Mouse (Mus musculus): ENCODE data around the gene 4833439L19Rik. TPM values are rescaled to one million over a fixed set of nuclear protein-coding genes. Genes with fewer than 3 reads are reported as not detected.
A peak's percentile ranks its signal among the peaks of the same experiment; 100 is the strongest.

The 4833439L19Rik gene
- total RNA-seq, 4 experiments from 2014 or later, result 130 to 147 (median 139) TPM

DNA sequence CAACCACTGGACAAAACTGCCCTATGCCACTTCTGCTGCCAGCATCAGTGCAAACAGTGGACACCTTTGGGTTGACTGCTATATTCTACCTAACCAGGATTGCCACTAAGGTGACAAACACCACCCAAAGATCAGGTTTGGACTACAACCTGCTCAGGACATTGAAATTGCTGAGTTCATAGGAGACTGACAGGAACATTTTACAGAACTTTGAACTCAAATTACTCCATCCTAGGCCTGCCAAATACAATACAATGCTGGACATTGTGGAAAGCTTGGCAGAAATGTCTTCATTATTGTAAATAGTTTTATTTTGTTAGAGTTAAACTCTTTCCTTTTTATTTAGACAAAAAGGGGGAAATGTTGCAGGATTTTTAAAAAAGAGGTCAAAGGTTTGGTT lies 44.1 kb downstream of the 4833439L19Rik start:
- no peak for DNase-seq (ENCODE audit: low spot score in 2 of 2)

DNA sequence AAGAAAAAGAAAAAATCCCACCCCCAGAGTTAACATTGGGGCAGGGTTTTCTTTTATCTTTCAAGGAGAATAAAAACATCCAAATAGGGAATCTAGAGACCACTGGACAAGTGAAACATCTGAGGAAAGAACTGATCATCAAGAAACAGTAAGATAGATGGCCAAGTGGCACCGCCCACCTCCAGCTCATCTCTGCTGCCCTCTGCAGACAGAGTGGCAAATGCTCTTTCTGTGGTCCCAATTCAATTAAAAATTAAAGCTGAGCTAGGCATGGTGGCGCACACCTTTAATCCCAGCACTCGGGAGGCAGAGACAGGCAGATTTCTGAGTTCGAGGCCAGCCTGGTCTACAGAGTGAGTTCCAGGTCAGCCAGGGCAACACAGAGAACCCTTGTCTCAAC lies 45.0 kb downstream of the 4833439L19Rik start:
- no peak for DNase-seq (ENCODE audit: low spot score in 2 of 2)

DNA sequence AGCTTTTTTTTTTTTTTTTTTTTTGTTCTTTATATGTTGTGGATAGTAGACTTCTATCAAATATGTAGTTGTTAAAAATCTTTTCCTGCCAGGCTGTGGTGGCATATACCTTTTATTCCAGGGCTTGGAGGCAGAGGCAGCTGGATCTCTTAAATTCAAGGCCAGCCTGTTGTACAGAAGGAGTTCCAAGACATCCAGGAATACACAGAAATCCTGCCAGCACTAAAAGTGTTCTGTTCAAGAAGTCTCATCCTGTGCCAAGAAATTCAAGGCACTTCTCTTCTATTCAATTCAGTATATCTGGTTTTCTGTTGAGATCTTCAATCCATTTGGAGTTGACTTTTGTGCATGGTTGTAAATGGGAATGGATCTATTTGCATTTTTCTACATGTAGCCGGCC lies 59.3 kb downstream of the 4833439L19Rik start:
- DNase-seq (ENCODE audit: low spot score in 2 of 2), result no peak

DNA sequence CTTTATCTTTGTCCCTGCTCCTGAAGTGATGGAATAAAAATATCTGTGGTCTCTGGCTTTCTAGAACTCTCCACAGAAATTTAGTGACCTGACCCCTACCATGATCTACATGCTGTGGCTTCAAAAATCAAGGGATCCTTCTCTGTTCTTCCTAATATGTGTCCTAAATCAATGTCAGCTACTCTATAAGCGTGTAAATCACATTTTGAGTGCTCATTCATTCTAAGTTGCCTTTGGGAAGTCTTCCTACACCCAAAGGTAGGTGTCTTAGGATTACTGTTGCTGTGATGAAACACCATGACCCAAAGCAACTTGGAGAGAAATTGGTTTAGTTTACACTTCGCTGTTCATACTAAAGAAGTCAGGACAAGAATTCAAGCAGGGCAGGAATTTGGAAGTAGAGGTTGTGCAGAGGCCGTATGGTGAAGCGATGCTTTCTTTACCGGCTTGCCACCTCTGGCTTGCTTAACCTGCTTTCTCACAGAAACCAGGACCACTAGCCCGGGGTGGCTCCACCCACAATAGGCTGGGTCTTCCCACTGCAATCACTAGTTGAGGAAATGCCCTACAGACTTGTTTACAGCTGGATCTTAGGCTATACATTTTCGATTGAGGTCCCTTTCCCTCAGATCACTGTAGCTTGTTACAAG lies 60.5 kb downstream of the 4833439L19Rik start:
- DNase-seq (ENCODE audit: low spot score in 2 of 2), result no peak

DNA sequence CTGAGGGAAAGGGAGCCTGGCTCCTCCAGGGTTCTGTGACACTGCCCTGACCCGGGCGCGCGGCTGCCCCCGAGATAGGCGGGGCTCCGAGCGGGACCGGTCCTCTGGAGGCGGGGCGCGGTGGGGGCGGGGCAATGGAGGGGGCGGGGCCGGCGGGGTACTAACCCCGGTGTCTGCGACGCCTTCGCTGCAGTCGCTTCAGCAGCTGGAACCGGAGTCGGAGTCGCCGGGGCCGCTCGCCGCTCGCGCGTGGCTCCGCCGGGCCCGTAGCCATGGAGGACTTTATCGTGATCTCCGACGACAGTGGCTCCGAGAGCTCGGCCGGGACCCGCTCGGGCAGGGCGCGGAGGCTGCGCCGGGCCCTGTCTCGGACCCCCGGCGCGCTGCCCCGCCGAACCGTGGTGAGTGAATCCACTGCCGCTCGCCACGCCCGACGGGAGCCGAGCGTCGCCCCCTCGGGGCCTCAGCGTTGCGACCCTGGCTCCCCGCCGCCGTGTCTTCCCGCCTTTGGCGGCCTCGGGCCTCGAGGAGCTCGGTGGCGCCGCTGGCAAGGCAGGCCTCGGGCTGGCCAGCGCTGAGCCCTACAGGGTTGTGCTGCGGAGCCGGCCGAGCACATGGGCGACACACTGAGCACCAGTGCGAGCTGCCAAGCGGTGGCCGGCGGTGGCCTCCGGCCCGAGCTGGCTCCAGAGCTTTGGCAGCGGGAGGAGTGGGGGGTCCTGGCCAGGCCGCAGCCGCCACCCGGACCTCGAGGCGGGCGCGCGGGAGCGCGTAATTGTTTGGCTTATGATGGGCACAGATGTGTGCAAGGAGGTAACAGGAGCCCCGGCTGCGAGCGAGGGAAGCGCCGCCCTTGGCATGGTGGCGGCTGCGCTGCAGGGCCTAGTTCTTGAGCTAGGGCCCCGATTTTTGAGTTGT lies 61.4 kb downstream of the 4833439L19Rik start, which contains the start of gene Simc1:
Simc1 (plus strand) TSS at position 176 of the 918 bp plus-strand sequence.
- peak; percentile 29 to 47 for DNase-seq (ENCODE audit: low spot score in 2 of 2)

DNA sequence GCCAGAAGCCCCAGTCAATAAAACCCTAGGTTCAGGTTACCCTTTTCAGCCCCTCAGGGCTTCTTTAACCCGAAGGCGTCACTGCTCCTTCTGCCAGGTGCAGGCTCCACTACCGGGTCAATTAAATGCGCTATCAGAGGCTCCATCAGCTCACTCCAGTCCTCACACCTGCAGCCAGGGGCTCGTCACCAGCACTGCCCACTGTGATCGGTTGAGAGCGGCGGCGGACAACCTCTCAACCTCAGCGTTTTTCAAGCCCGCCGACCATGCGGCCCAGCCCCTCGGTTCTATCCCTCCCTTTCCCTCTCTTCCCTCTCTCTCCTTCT lies 62.0 kb downstream of the 4833439L19Rik start:
- DNase-seq (ENCODE audit: low spot score in 2 of 2), result peak in 1 of 2 experiments; percentile 18

DNA sequence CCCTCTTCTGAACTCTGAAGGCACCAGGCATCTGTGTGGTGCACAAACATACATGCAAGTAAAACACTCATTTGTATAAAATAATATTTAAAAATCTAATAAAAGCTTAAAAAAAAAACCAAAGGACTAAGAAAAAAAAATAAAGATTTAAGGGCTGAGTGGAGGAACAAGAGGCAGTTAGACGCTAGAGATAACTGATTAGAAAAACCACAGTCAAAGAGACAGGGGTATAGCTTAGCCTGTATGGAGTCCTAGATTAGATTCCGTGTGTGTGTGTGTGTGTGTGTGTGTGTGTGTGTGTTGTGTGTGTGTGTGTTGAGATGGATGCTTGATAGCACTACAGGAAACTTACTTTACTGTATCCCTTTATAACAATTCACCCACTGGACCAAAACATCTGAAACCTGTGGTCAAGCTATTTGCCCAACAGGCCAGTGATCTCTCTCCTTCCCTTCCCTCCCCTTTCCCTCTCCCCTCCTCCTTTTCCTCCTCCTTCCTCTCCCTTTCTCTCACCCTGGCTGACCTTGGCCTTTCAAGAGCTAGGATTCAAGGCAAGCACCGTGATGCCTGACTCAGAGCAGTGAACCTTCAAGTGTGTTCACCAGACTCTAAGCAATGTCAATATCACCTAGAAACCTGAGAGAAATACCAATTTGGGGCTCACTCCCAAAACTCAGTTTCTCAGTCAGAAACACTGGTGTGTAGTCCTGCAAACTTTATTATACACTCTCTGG lies 63.1 kb downstream of the 4833439L19Rik start:
- DNase-seq (ENCODE audit: low spot score in 2 of 2), result no peak

DNA sequence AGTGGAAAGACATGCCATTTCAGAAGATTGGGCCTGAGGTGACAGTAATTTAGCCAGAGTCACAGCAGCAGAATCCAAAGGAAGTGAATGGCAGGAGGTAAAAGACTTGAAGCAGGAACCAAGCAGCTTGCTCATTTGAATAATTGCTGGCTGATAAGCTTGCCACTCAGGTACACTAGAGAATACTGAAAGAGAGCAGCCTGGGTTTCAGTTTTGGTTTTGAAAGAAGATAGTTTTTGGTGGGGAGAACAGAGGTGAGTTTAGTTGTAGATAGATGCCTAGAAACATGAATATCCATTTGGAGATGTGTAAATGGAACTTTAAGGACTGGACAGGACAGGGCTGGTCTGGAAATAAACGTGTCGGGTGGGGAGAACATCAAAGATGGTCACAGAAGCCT lies 63.9 kb downstream of the 4833439L19Rik start:
- DNase-seq (ENCODE audit: low spot score in 2 of 2), result no peak

Small RNAs within 50 kb of the gene (microRNA-seq; reads per million reads assigned to microRNA genes)
- gene Gm24195, result 0 reads per million in 2 experiments

Other genes starting within 250 kb of the 4833439L19Rik start
- gene Cplx2, start 194.1 kb downstream of the 4833439L19Rik start, total RNA-seq (2022), result 100 to 1,000 TPM; 865 to 892 (median 878) TPM
- 10 to 100 TPM; 31.7 to 38.2 (median 33.2) TPM for gene Thoc3, start 96.6 kb downstream of the 4833439L19Rik start, total RNA-seq (2022)
- gene Simc1, start 61.7 kb downstream of the 4833439L19Rik start, total RNA-seq (2022), result 10 to 100 TPM; 14.1 to 17.7 (median 15.8) TPM
- 10 to 100 TPM; 28.2 to 37.2 (median 30.9) TPM for gene Arl10, start 9.6 kb upstream of the 4833439L19Rik start, total RNA-seq (2022)
- gene Nop16, start 24.7 kb upstream of the 4833439L19Rik start, total RNA-seq (2022), result 10 to 100 TPM; 20.6 to 23.3 (median 20.8) TPM
- 100 to 1,000 TPM; 134 to 161 (median 146) TPM for gene Higd2a, start 24.8 kb upstream of the 4833439L19Rik start, total RNA-seq (2022)
- 100 to 1,000 TPM; 241 to 284 (median 264) TPM for gene Cltb, start 45.9 kb upstream of the 4833439L19Rik start, total RNA-seq (2022)
- gene Faf2, start 56.3 kb upstream of the 4833439L19Rik start, total RNA-seq (2022), result 10 to 100 TPM; 48.9 to 67.1 (median 53.6) TPM
- 100 to 1,000 TPM; 130 to 151 (median 140) TPM for gene Rnf44, start 128.5 kb upstream of the 4833439L19Rik start, total RNA-seq (2022)
- gene Cdhr2, start 136.0 kb upstream of the 4833439L19Rik start, total RNA-seq (2022), result under 1 TPM; 0.27 to 0.54 (median 0.37) TPM
- 100 to 1,000 TPM; 123 to 141 (median 132) TPM for gene Gprin1, start 184.4 kb upstream of the 4833439L19Rik start, total RNA-seq (2022)
- gene Sncb, start 201.2 kb upstream of the 4833439L19Rik start, total RNA-seq (2022), result 100 to 1,000 TPM; 652 to 713 (median 673) TPM
- gene Eif4e1b, start 218.6 kb upstream of the 4833439L19Rik start, total RNA-seq (2022), result under 1 TPM in 1 of 4 experiments, not detected in 3; 0.35 TPM
- gene Tspan17, start 223.9 kb upstream of the 4833439L19Rik start, total RNA-seq (2022), result 10 to 100 TPM; 79.3 to 92.1 (median 82.9) TPM